Mouse (Mus musculus) brain, embryonic 14.5 days (tissue): ENCODE measurements around the gene Ccnb2.

Source experiments
- CTCF ChIP-seq: fragments of 200-500 bp; IDR thresholded peaks from 2 replicates; pipeline ENCODE4 v1.5.1; 2012; ENCODE audit warnings: inconsistent platforms, mild to moderate bottlenecking, moderate library complexity, borderline replicate concordance; ENCODE audit not compliant: insufficient read depth, insufficient read length; ENCODE audit errors: extremely low read depth
- POLR2A ChIP-seq: fragments of 200-500 bp; IDR thresholded peaks from 2 replicates; pipeline ENCODE4 v1.6.1; 2012; ENCODE audit warnings: mild to moderate bottlenecking, inconsistent platforms, borderline replicate concordance; ENCODE audit not compliant: poor library complexity, insufficient read depth, insufficient read length, severe bottlenecking; ENCODE audit errors: extremely low read depth

- TF ChIP-seq CTCF (no peak), POLR2A (no peak)
These were observed 36.9 kb downstream of the Ccnb2 start for GRCm38 (mm10) chr9:70384494-70384893.
